Mouse (Mus musculus) forebrain, embryonic 11.5 days (tissue): ENCODE data around the gene Tnnc1. TPM values are rescaled to one million over a fixed set of nuclear protein-coding genes. Genes with fewer than 3 reads are reported as not detected.

ENCODE experiments used
- ATAC-seq: fragments of 200-750 bp; cut with Nextera tagmentation; replicated peaks from 2 replicates; pipeline ENCODE4 v1.8.0; 2017; ENCODE audit warnings: moderate TSS enrichment; ENCODE audit not compliant: low FRiP score
- DNase-seq: peaks from one replicate; pipeline ENCODE4 v3.0.0-alpha.2; 2017; ENCODE audit warnings: low spot score
- H3K27ac ChIP-seq: fragments of 300-500 bp; sonication (generic); 2 replicates; pipeline ENCODE4 v1.5.1; 2014; ENCODE audit warnings: low read depth, low read length
- H3K27me3 ChIP-seq: fragments of 300-500 bp; sonication (generic); 2 replicates; pipeline ENCODE4 v1.6.1; 2014; ENCODE audit warnings: mild to moderate bottlenecking, low read length, mixed read lengths; ENCODE audit not compliant: control insufficient read depth, insufficient read depth
- H3K36me3 ChIP-seq: fragments of 300-500 bp; sonication (generic); 2 replicates; pipeline ENCODE4 v1.6.1; 2014; ENCODE audit warnings: mild to moderate bottlenecking, low read length, moderate library complexity, mixed read lengths; ENCODE audit not compliant: control insufficient read depth, insufficient read depth
- H3K4me1 ChIP-seq: fragments of 300-500 bp; sonication (generic); replicated peaks from 2 replicates; pipeline ENCODE4 v1.6.1; 2014; ENCODE audit warnings: low read length, mixed read lengths; ENCODE audit not compliant: control insufficient read depth, insufficient read depth
- H3K4me2 ChIP-seq: fragments of 300-500 bp; sonication (generic); 2 replicates; pipeline ENCODE4 v1.6.1; 2014; ENCODE audit warnings: low read depth, mild to moderate bottlenecking, low read length, moderate library complexity, mixed read lengths; ENCODE audit not compliant: severe bottlenecking
- H3K4me3 ChIP-seq: fragments of 300-500 bp; sonication (generic); 2 replicates; pipeline ENCODE4 v1.5.1; 2014; ENCODE audit warnings: low read depth, low read length
- H3K9ac ChIP-seq: fragments of 300-500 bp; sonication (generic); 2 replicates; pipeline ENCODE4 v1.6.1; 2014; ENCODE audit warnings: low read length
- H3K9me3 ChIP-seq: fragments of 300-500 bp; sonication (generic); 2 replicates; pipeline ENCODE4 v1.6.1; 2016; ENCODE audit warnings: low read length, mixed read lengths; ENCODE audit not compliant: control insufficient read depth
- WGBS: fragments of 180-500 bp; shearing (Covaris S2); extraction: QIAGEN DNeasy Blood & Tissue Kit; methylation state at CpG from one replicate; pipeline ENCODE4 v1.1.7; 2014; 5-methylcytosine and 5-hydroxymethylcytosine counted together
- polyA plus RNA-seq: library from polyadenylated mRNA; unstranded; fragments of >200 nt; fragmentation: Nextera tagmentation; extraction: Ambion mirVana; gene quantifications from 2 replicates; pipeline ENCODE4 v1.2.1, GENCODE M21; 2014

Tnnc1 gene
- polyA plus RNA-seq, result 0.59 and 0.83 TPM in 2 replicates

DNA sequence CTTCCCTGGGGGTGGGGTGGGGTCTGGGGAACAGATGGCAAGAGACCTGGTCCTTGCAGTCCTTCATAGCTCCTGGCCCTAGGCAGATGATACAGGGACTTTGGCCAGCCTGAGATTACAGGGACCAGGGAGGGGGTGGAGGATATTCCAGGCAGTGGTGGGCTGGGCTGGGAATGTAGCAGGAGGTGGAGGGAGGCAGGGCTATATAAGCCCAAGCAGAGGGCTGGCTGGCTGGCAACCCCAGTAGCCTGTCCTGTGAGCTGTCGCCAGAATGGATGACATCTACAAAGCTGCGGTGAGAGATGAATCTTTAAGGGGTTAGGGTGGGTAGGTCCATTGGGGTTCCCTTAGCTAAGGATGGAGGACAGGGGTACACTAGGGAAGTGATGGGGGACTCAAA lies at the start of gene Tnnc1:
Gene Tnnc1 (plus strand): TSS at position 229 of the 400 bp plus-strand sequence.
- Histone ChIP-seq H3K4me3 (no peak within 1 kb of the TSS), H3K9ac (peak within 1 kb of the TSS; percentile 95), H3K27ac (no peak within 1 kb of the TSS), H3K9me3 (no peaks in the 10 kb centered on the region), H3K4me1 (peaks cover 6% of the 10 kb centered on the region; the same call in 1 of the 2 replicates), H3K4me2 (peak within 1 kb of the TSS; percentile 92), H3K36me3 (peaks cover 4% of the 10 kb centered on the region; the same call in 1 of the 2 replicates), H3K27me3 (no peaks in the 10 kb centered on the region)
- DNase-seq (no peak), ATAC-seq (no peak)
- WGBS, result 90% methylated on average over 2 of the region's 2 CpGs

DNA sequence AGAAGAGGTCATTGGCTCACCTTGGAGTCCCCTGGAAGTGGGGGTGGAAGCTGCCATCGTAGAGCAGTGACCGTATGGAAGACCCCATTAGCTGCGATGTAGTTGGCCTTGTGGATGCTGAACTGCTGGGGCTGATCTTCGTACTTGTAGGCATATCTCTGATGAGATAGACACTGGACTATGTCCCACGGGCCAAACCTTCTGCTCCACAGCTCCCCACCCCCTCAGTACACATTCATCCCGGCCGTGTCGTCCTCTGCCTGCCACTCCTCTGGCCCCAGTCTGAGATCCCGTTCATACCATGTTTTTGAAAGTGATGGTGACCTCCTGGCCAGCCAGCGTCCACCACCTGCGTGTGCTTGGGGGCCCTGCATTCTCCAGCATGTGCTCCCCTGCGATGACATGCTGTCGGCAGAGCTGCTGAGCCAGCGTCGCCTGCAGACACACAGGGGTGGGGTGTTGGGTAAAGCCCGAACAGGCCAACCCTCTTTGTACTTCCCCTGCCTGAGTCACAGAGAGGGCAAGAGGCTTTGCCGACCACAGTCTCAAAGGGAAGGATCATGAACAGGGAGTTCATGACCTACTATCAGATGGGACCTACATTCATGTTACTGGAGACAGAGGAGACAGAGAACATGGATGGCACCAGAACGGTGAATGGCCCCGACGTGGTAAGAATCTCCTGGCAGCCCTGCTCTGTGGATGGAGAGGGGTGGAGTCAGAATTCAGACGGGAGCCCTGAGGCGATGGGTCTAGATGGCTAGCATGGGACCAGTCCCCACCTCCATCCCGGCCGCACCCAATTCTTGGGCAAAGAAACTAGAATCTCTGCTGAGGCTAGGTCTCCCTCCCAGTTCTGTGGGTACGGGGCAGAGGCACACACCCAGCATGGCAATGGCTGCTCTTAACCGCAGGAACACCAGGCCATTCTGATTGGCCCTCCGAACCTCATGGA lies 47.6 kb upstream of the Tnnc1 start:
- Histone ChIP-seq H3K9me3 (no peaks in the 10 kb centered on the region), H3K36me3 (no peaks in the 10 kb centered on the region), H3K27ac (no peak overlapping the region), H3K9ac (no peak overlapping the region), H3K4me3 (no peak overlapping the region), H3K4me1 (no peaks in the 10 kb centered on the region), H3K4me2 (no peak overlapping the region), H3K27me3 (no peaks in the 10 kb centered on the region)
- ATAC-seq, result no peak
- DNase-seq, result no peak
- WGBS, result 87% methylated on average over 27 of the region's 27 CpGs

DNA sequence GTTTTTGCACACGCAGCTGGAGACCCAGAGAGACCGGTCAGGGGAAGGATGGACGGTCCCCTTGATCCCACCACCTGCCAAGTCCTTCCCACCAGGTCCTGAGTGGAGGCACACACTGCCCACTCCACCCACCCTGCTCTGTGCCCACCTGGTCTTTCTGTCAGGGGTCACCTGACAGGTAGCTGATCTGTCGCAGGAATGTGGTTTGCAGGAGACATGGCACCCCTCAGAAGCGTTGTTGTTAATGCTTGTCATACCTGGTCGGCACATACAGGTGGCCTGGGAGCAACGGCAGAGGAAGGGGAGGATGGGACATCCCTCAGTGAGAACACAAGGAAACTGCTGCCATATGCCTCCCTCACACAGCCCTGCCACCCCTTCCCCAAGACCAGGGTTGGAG lies 46.9 kb upstream of the Tnnc1 start:
- WGBS, result 96% methylated on average over 7 of the region's 7 CpGs
- H3K9me3 ChIP-seq, result no peaks in the 10 kb centered on the region

DNA sequence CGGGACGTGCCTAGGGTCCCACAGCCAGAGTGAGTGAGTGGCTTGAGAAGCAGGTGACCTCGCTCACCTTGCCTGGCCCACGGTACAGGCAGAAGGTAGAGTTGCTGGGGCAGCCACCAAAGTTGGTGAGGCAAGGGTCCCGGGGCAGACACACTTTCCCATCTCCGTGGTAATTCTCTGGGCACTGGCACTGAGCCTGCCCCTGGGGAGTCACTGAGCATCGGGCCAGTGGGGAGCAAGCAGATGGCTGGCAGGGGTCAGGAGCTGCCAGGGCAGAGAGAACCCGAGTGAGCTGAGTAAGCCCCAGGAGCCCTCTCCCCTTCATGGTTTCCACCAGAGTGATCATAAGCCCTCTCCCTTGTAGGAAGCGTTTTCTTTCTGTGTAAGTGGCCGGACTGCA lies 46.5 kb upstream of the Tnnc1 start:
- Histone ChIP-seq H3K4me2 (no peak overlapping the region), H3K27me3 (no peaks in the 10 kb centered on the region), H3K36me3 (no peaks in the 10 kb centered on the region), H3K9ac (no peak overlapping the region), H3K4me1 (no peaks in the 10 kb centered on the region), H3K9me3 (no peaks in the 10 kb centered on the region), H3K27ac (no peak overlapping the region), H3K4me3 (no peak overlapping the region)
- ATAC-seq, result no peak
- WGBS, result 76% methylated on average over 10 of the region's 10 CpGs
- no peak for DNase-seq

More for the DNA sequence above, 46.9 kb upstream of the Tnnc1 start:
- Histone ChIP-seq H3K4me1 (no peaks in the 10 kb centered on the region), H3K27me3 (no peaks in the 10 kb centered on the region), H3K27ac (no peak overlapping the region), H3K9ac (no peak overlapping the region), H3K4me2 (no peak overlapping the region), H3K4me3 (no peak overlapping the region), H3K36me3 (no peaks in the 10 kb centered on the region)
- no peak for ATAC-seq
- no peak for DNase-seq

DNA sequence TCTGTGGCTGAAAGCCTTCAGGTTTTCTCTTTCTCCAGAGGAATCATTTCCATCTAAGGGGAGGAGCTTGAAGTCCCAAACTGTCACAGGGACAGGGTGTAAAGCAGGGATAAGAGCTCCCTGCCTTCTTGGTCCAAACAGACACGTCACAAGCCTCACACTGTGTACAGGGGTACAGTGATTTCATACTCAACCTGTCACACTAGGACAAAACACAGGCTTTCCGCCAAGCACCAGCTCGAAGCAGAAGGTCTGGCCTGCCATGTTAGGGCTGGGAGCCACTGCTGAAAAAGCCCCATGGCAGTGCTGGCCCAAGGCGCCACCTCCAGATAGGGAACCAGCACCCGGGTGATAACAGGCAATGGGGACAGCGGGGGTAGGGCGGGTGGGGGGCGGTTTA lies 44.0 kb upstream of the Tnnc1 start:
- ATAC-seq (no peak), DNase-seq (no peak)
- H3K36me3 ChIP-seq, result no peaks in the 10 kb centered on the region
- H3K9me3 ChIP-seq, result no peaks in the 10 kb centered on the region
- H3K27me3 ChIP-seq, result no peaks in the 10 kb centered on the region
- H3K4me1 ChIP-seq, result no peaks in the 10 kb centered on the region
- H3K9ac ChIP-seq, result no peak overlapping the region
- 80% methylated on average over 8 of the region's 8 CpGs for WGBS
- no peak overlapping the region for H3K27ac ChIP-seq
- no peak overlapping the region for H3K4me3 ChIP-seq
- no peak overlapping the region for H3K4me2 ChIP-seq

DNA sequence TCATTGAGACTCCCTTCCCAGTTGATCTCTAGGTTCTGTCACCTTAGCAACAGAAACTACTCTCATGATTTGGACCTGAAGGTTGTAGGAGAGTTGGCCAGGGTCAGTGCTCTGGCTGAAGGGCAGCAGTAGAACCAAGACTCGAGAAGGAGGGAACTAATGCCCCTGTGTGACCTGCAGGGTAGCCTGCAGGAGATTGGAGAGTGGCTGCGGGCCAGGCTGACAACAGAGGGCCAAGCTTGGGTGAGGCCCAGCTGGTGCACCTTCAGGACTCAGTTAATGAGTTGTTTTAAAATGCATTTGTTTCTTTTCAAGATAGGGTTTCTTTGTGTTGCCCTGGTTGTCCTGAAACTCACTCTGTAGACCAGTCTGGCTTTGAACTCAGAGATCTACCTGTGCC lies 43.1 kb upstream of the Tnnc1 start:
- H3K36me3 ChIP-seq, result no peaks in the 10 kb centered on the region
- DNase-seq, result no peak
- no peak overlapping the region for H3K4me2 ChIP-seq
- no peak overlapping the region for H3K27ac ChIP-seq
- WGBS, result 61% methylated on average over 2 of the region's 2 CpGs
- no peaks in the 10 kb centered on the region for H3K9me3 ChIP-seq
- H3K27me3 ChIP-seq, result no peaks in the 10 kb centered on the region
- no peak for ATAC-seq
- H3K4me1 ChIP-seq, result no peaks in the 10 kb centered on the region
- H3K4me3 ChIP-seq, result no peak overlapping the region
- H3K9ac ChIP-seq, result no peak overlapping the region

DNA sequence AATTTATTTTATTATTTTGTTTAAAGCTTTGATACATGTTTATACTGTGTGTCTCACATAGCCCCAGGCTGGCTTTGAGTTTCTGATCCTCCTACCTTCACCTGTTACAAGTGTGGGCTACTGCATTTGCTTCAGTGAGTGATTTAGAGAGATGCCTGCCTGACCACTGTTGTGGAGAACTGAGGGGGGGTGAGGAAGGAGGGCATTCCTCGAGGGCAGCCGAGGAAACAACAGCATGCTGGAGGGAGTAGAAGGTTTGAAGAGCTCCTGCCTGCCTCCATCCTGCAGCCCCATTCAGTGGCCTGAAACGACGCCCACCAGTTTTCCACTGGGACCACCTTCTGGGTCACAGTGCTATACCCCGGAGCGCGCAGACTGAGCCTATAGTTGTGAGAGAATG lies 42.7 kb upstream of the Tnnc1 start:
- H3K4me2 ChIP-seq, result no peak overlapping the region
- peaks cover 2% of the 10 kb centered on the region; the same call in 1 of the 2 replicates for H3K36me3 ChIP-seq
- DNase-seq, result no peak
- 55% methylated on average over 7 of the region's 7 CpGs for WGBS
- H3K4me3 ChIP-seq, result no peak overlapping the region
- no peaks in the 10 kb centered on the region for H3K4me1 ChIP-seq
- no peaks in the 10 kb centered on the region for H3K27me3 ChIP-seq
- no peak overlapping the region for H3K9ac ChIP-seq
- H3K9me3 ChIP-seq, result no peaks in the 10 kb centered on the region
- ATAC-seq, result no peak
- no peak overlapping the region for H3K27ac ChIP-seq

DNA sequence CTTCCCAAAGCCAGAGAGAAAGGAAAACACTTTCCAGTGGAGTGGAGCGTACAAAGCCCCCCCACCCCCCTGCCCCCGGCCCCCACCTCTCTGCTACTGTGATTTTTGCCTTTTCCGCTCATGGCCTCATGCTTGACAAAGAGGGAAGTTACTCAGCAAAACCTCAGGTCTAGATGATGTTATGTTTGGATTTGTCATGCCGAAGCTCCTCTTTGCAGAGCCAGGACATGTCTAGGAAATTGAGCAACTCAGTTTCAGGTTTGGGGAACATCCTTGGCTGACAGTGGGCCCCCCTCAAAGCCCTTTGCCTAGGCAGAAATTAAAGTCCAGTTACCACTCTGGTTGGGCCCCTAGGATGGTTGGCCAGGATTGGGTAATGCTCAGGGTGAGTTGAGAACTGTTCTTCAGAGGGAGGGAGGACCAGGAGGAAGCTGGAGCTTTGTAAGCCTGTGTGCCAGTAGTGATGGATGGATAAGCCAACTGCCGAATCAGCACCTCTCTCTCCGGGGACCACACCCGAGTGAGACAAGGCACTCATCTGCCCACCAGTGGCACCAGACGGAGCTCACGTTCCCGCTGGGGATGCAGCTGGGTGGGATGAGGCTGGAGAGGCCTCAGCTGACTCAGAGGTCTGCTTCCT lies 42.0 kb upstream of the Tnnc1 start:
- Histone ChIP-seq H3K4me3 (no peak overlapping the region), H3K4me2 (no peak overlapping the region), H3K9me3 (no peaks in the 10 kb centered on the region), H3K27ac (no peak overlapping the region), H3K27me3 (no peaks in the 10 kb centered on the region), H3K36me3 (peaks cover 5% of the 10 kb centered on the region), H3K9ac (no peak overlapping the region), H3K4me1 (no peaks in the 10 kb centered on the region)
- ATAC-seq (no peak), DNase-seq (no peak)
- WGBS, result 81% methylated on average over 10 of the region's 10 CpGs
